Mouse (Mus musculus) myocyte (in vitro differentiated cells): Measurements from ENCODE around the gene Slc35e2. TPM values are rescaled to one million over a fixed set of nuclear protein-coding genes. Genes with fewer than 3 reads are reported as not detected.

Experiments
- H3K27me3 ChIP-seq: one replicate; pipeline ENCODE4 v1.6.1; 2011; ENCODE audit not compliant: control insufficient read depth, insufficient read depth, insufficient read length
- H3K36me3 ChIP-seq: one replicate; pipeline ENCODE4 v1.6.1; 2011; ENCODE audit not compliant: control insufficient read depth, insufficient read depth
- H3K4me2 ChIP-seq: one replicate; pipeline ENCODE4 v1.6.1; 2011; ENCODE audit warnings: low read depth, control low read depth
- H3K4me3 ChIP-seq: one replicate; pipeline ENCODE4 v1.5.1; 2011; ENCODE audit warnings: mild to moderate bottlenecking, control low read depth, moderate library complexity
- H3K79me2 ChIP-seq: one replicate; pipeline ENCODE4 v1.6.1; 2011; ENCODE audit not compliant: control insufficient read depth, insufficient read depth
- H3ac ChIP-seq: one replicate; pipeline ENCODE4 v1.6.1; 2011; ENCODE audit not compliant: control insufficient read depth, insufficient read length
- CEBPB ChIP-seq: IDR thresholded peaks from 2 replicates; pipeline ENCODE4 v1.6.1; 2011; ENCODE audit warnings: mild to moderate bottlenecking, moderate library complexity; ENCODE audit not compliant: poor library complexity, insufficient read depth, severe bottlenecking
- E2F4 ChIP-seq: IDR thresholded peaks from one replicate; pipeline ENCODE4 v1.6.1; 2011; ENCODE audit warnings: mild to moderate bottlenecking, control low read depth, moderate library complexity; ENCODE audit not compliant: insufficient read depth
- MAX ChIP-seq: IDR thresholded peaks from one replicate; pipeline ENCODE4 v1.6.1; 2011; ENCODE audit warnings: low read depth, mild to moderate bottlenecking, control low read depth
- MYOD1 ChIP-seq, 3 experiments: IDR thresholded peaks; one replicate each; pipeline ENCODE4 v1.6.1; 2011; ENCODE audit warnings: control low read depth in 2 of 3, low read depth in 2 of 3, mild to moderate bottlenecking in 2 of 3, moderate library complexity in 1 of 3; ENCODE audit not compliant: insufficient read length in 2 of 3, control insufficient read depth in 1 of 3
- MYOG ChIP-seq, 3 experiments: IDR thresholded peaks; one replicate each; pipeline ENCODE4 v1.6.1; 2011; ENCODE audit warnings: control low read depth in 2 of 3, low read depth in 2 of 3, mild to moderate bottlenecking in 2 of 3; ENCODE audit not compliant: insufficient read length in 2 of 3, control insufficient read depth in 1 of 3, insufficient read depth in 1 of 3
- POLR2A ChIP-seq: IDR thresholded peaks from one replicate; pipeline ENCODE4 v1.6.1; 2011; ENCODE audit warnings: low read depth, mild to moderate bottlenecking, control low read depth, moderate library complexity; ENCODE audit not compliant: insufficient read length
- POLR2AphosphoS2 ChIP-seq: IDR thresholded peaks from one replicate; pipeline ENCODE4 v1.6.1; 2011; ENCODE audit warnings: low read depth, control low read depth; ENCODE audit not compliant: insufficient read length
- REST ChIP-seq: IDR thresholded peaks from one replicate; pipeline ENCODE4 v1.6.1; 2011; ENCODE audit warnings: mild to moderate bottlenecking, control low read depth, moderate library complexity; ENCODE audit not compliant: insufficient read depth, insufficient read length
- SRF ChIP-seq: IDR thresholded peaks from one replicate; pipeline ENCODE4 v1.6.1; 2011; ENCODE audit warnings: low read depth; ENCODE audit not compliant: control insufficient read depth, insufficient read length
- TCF12 ChIP-seq: IDR thresholded peaks from one replicate; pipeline ENCODE4 v1.6.1; 2011; ENCODE audit warnings: mild to moderate bottlenecking, control low read depth; ENCODE audit not compliant: poor library complexity, insufficient read depth, severe bottlenecking
- TCF3 ChIP-seq: IDR thresholded peaks from one replicate; pipeline ENCODE4 v1.6.1; 2011; ENCODE audit warnings: low read depth, control low read depth; ENCODE audit not compliant: insufficient read length
- USF1 ChIP-seq: IDR thresholded peaks from one replicate; pipeline ENCODE4 v1.6.1; 2011; ENCODE audit warnings: low read depth, mild to moderate bottlenecking, control low read depth, moderate library complexity
- polyA plus RNA-seq: library from polyadenylated mRNA; unstranded; fragments of >200 nt; fragmentation: generic; extraction: Trizol; gene quantifications from one replicate; pipeline ENCODE4 v1.2.1, GENCODE M21; 2012; ENCODE audit warnings: missing spikeins

The Slc35e2 gene
- polyA plus RNA-seq, 1 experiment: 3.7 TPM

- H3ac ChIP-seq: no peak overlapping the region
- TF ChIP-seq TCF3: no peak
- no peak for TF ChIP-seq TCF12
- H3K4me2 ChIP-seq: no peak overlapping the region
- H3K27me3 ChIP-seq: no peaks in the 10 kb centered on the region
- H3K36me3 ChIP-seq: peaks cover 37% of the 10 kb centered on the region
- H3K4me3 ChIP-seq: no peak overlapping the region
- H3K79me2 ChIP-seq: peaks cover 4% of the 10 kb centered on the region
Observed at GRCm38 (mm10) chr4:155611860-155612259, 10.6 kb downstream of the Slc35e2 start.

- H3K4me2 ChIP-seq: no peak overlapping the region
- TF ChIP-seq E2F4 (no peak), USF1 (no peak), SRF (no peak), REST (no peak), POLR2A (no peak), POLR2AphosphoS2 (no peak), MYOG (IDR thresholded peaks at IDR 0.05; ENCODE audit: control insufficient read depth in 1 of 3, insufficient read depth in 1 of 3, insufficient read length in 2 of 3, low read depth in 2 of 3) (no peak), TCF3 (no peak), MAX (no peak), MYOD1 (IDR thresholded peaks at IDR 0.05; ENCODE audit: control insufficient read depth in 1 of 3, insufficient read length in 2 of 3, low read depth in 2 of 3) (no peak), TCF12 (no peak), CEBPB (no peak)
Observed at GRCm38 (mm10) chr4:155613264-155613663, 12.0 kb downstream of the Slc35e2 start.

GRCm38 (mm10) chr4:155618321-155618720, 17.1 kb downstream of the Slc35e2 start:
- peaks cover 37% of the 10 kb centered on the region for H3K36me3 ChIP-seq
- H3K4me3 ChIP-seq: no peak overlapping the region
- no peak for TF ChIP-seq MYOD1 (IDR thresholded peaks at IDR 0.05; ENCODE audit: control insufficient read depth in 1 of 3, insufficient read length in 2 of 3, low read depth in 2 of 3)
- TF ChIP-seq E2F4: no peak
- no peak for TF ChIP-seq POLR2AphosphoS2
- no peak for TF ChIP-seq USF1
- no peak for TF ChIP-seq TCF12
- no peak for TF ChIP-seq POLR2A
- no peak for TF ChIP-seq SRF
- no peak for TF ChIP-seq REST
- no peak for TF ChIP-seq TCF3
- no peak for TF ChIP-seq CEBPB
- TF ChIP-seq MAX: no peak
- TF ChIP-seq MYOG (IDR thresholded peaks at IDR 0.05; ENCODE audit: control insufficient read depth in 1 of 3, insufficient read depth in 1 of 3, insufficient read length in 2 of 3, low read depth in 2 of 3): no peak

More at GRCm38 (mm10) chr4:155613264-155613663, 12.0 kb downstream of the Slc35e2 start:
- Histone ChIP-seq H3K4me3 (no peak overlapping the region), H3K27me3 (no peaks in the 10 kb centered on the region), H3K79me2 (no peaks in the 10 kb centered on the region), H3K36me3 (peaks cover 51% of the 10 kb centered on the region), H3ac (no peak overlapping the region)

GRCm38 (mm10) chr4:155624338-155625291, 23.4 kb downstream of the Slc35e2 start, which contains the start of gene Cdk11b:
Gene Cdk11b (plus strand): TSS chr4:155624854.
- Histone ChIP-seq H3K4me2 (peak within 1 kb of the TSS; percentile 91), H3K36me3 (peaks cover 10% of the 10 kb centered on the region), H3K4me3 (peak within 1 kb of the TSS; percentile 86)

More at GRCm38 (mm10) chr4:155618321-155618720, 17.1 kb downstream of the Slc35e2 start:
- no peak overlapping the region for H3ac ChIP-seq
- peaks cover 4% of the 10 kb centered on the region for H3K79me2 ChIP-seq
- H3K27me3 ChIP-seq: no peaks in the 10 kb centered on the region
- H3K4me2 ChIP-seq: no peak overlapping the region

More at GRCm38 (mm10) chr4:155624338-155625291, 23.4 kb downstream of the Slc35e2 start, which contains the start of gene Cdk11b:
- no peaks in the 10 kb centered on the region for H3K27me3 ChIP-seq
- H3K79me2 ChIP-seq: peaks cover 33% of the 10 kb centered on the region
- TF ChIP-seq USF1 (no peak), MYOD1 (IDR thresholded peaks at IDR 0.05; ENCODE audit: control insufficient read depth in 1 of 3, insufficient read length in 2 of 3, low read depth in 2 of 3) (peak in 2 of 3 experiments; percentile 25 to 66), E2F4 (no peak), POLR2A (peak; percentile 96), POLR2AphosphoS2 (peak; percentile 95), REST (peak; percentile 16), MYOG (IDR thresholded peaks at IDR 0.05; ENCODE audit: control insufficient read depth in 1 of 3, insufficient read depth in 1 of 3, insufficient read length in 2 of 3, low read depth in 2 of 3) (no peak), SRF (peak; percentile 92)
- peak within 1 kb of the TSS; percentile 71 for H3ac ChIP-seq
